Mouse (Mus musculus) cerebellum, adult 2 months (tissue): ENCODE measurements around the gene Rims1. TPM values are rescaled to one million over a fixed set of nuclear protein-coding genes. Genes with fewer than 3 reads are reported as not detected.

Experiments used
- DNase-seq, 2 experiments: peaks; one replicate each; pipeline ENCODE4 v3.0.0; 2021
- H3K27ac ChIP-seq: fragments of 200-500 bp; 2 replicates; pipeline ENCODE4 v1.5.1; 2012; ENCODE audit warnings: low read length, control low read depth, inconsistent platforms; ENCODE audit not compliant: insufficient read depth
- H3K27me3 ChIP-seq: fragments of 200-500 bp; 2 replicates; pipeline ENCODE4 v1.6.1; 2012; ENCODE audit warnings: inconsistent platforms, mild to moderate bottlenecking, low read length, moderate library complexity; ENCODE audit not compliant: control insufficient read depth, insufficient read depth
- H3K4me1 ChIP-seq: fragments of 200-500 bp; 2 replicates; pipeline ENCODE4 v1.6.1; 2011; ENCODE audit warnings: low read length; ENCODE audit not compliant: control insufficient read depth, insufficient read depth
- H3K4me3 ChIP-seq: fragments of 200-500 bp; replicated peaks from 2 replicates; pipeline ENCODE3; 2011; ENCODE audit warnings: mild to moderate bottlenecking, low read depth, low read length, control low read depth; ENCODE audit not compliant: insufficient read depth
- CTCF ChIP-seq: fragments of 200-500 bp; IDR thresholded peaks from 2 replicates; pipeline ENCODE4 v1.5.1; 2011; ENCODE audit warnings: low read depth, mild to moderate bottlenecking, control low read depth, low read length, moderate library complexity, borderline replicate concordance; ENCODE audit not compliant: insufficient read depth
- POLR2A ChIP-seq: fragments of 200-500 bp; IDR thresholded peaks from 2 replicates; pipeline ENCODE4 v1.6.1; 2011; ENCODE audit warnings: low read length, control low read depth, borderline replicate concordance; ENCODE audit not compliant: insufficient read depth
- WGBS: fragments of 180-500 bp; shearing (Covaris S2); methylation state at CpG from one replicate; pipeline ENCODE4 v1.1.7; 2018; 5-methylcytosine and 5-hydroxymethylcytosine counted together
- polyA plus RNA-seq: library from polyadenylated mRNA; depleted of rRNA; stranded (reverse); fragments of >200 nt; gene quantifications from 2 replicates; pipeline ENCODE4 v1.2.3, GENCODE M21; 2012

Gene Rims1
- polyA plus RNA-seq, 1 experiment = 102 TPM

GRCm38 (mm10) chr1:22639702-22640101 is 166.1 kb downstream of the Rims1 start:
- DNase-seq = peak; percentile 45 to 48
- Histone ChIP-seq H3K4me1 (peaks cover 5% of the 10 kb centered on the region; the same call in 1 of the 2 replicates), H3K27ac (peak overlapping the region; percentile 91), H3K27me3 (no peaks in the 10 kb centered on the region), H3K4me3 (no peak overlapping the region)
- WGBS = 44% methylated on average over 3 of the region's 3 CpGs
- no peak for TF ChIP-seq CTCF
- no peak for TF ChIP-seq POLR2A

GRCm38 (mm10) chr1:22633871-22634270 is 171.9 kb downstream of the Rims1 start:
- 96% methylated on average over 2 of the region's 2 CpGs for WGBS
- no peak for DNase-seq
- TF ChIP-seq CTCF (no peak), POLR2A (no peak)
- Histone ChIP-seq H3K27ac (no peak overlapping the region), H3K27me3 (no peaks in the 10 kb centered on the region), H3K4me3 (no peak overlapping the region), H3K4me1 (peaks cover 13% of the 10 kb centered on the region)

- DNase-seq = peak; percentile 59 to 61
- no peak for TF ChIP-seq CTCF
- TF ChIP-seq POLR2A = no peak
- 19% methylated on average over 7 of the region's 7 CpGs for WGBS
These were observed 173.2 kb downstream of the Rims1 start for GRCm38 (mm10) chr1:22632551-22632950.

GRCm38 (mm10) chr1:22631991-22632390 is 173.8 kb downstream of the Rims1 start:
- no peaks in the 10 kb centered on the region for H3K27me3 ChIP-seq
- WGBS = 11% methylated on average over 6 of the region's 6 CpGs
- TF ChIP-seq POLR2A (no peak), CTCF (peak; percentile 17; the same call in 1 of the 2 replicates)
- peak overlapping the region; percentile 100 for H3K27ac ChIP-seq
- H3K4me3 ChIP-seq = no peak overlapping the region
- peak; percentile 80 to 95 for DNase-seq
- H3K4me1 ChIP-seq = peaks cover 13% of the 10 kb centered on the region

More at GRCm38 (mm10) chr1:22632551-22632950, 173.2 kb downstream of the Rims1 start:
- peaks cover 13% of the 10 kb centered on the region for H3K4me1 ChIP-seq
- H3K27me3 ChIP-seq = no peaks in the 10 kb centered on the region
- peak overlapping the region; percentile 100 for H3K27ac ChIP-seq
- H3K4me3 ChIP-seq = no peak overlapping the region

GRCm38 (mm10) chr1:22629011-22629410 is 176.8 kb downstream of the Rims1 start:
- no peak for DNase-seq
- WGBS = 59% methylated on average over 8 of the region's 8 CpGs
- Histone ChIP-seq H3K27me3 (no peaks in the 10 kb centered on the region), H3K27ac (peak overlapping the region; percentile 67; the same call in 1 of the 2 replicates), H3K4me3 (no peak overlapping the region), H3K4me1 (peaks cover 13% of the 10 kb centered on the region)
- TF ChIP-seq POLR2A (no peak), CTCF (no peak)

- 34% methylated on average over 5 of the region's 5 CpGs for WGBS
- Histone ChIP-seq H3K4me3 (no peak overlapping the region), H3K4me1 (peaks cover 7% of the 10 kb centered on the region), H3K27ac (no peak overlapping the region), H3K27me3 (no peaks in the 10 kb centered on the region)
- peak in 1 of 2 experiments; percentile 51 for DNase-seq
- TF ChIP-seq CTCF (peak; percentile 26; the same call in 1 of the 2 replicates), POLR2A (no peak)
These were observed 178.8 kb downstream of the Rims1 start for GRCm38 (mm10) chr1:22627013-22627412.

GRCm38 (mm10) chr1:22626295-22626694 is 179.5 kb downstream of the Rims1 start:
- 50% methylated on average over 3 of the region's 3 CpGs for WGBS
- DNase-seq = no peak
- no peaks in the 10 kb centered on the region for H3K27me3 ChIP-seq
- TF ChIP-seq POLR2A (no peak), CTCF (no peak)
- H3K27ac ChIP-seq = no peak overlapping the region
- H3K4me1 ChIP-seq = peaks cover 10% of the 10 kb centered on the region
- H3K4me3 ChIP-seq = no peak overlapping the region

GRCm38 (mm10) chr1:22620827-22621226 is 185.0 kb downstream of the Rims1 start:
- Histone ChIP-seq H3K4me1 (peaks cover 10% of the 10 kb centered on the region; the same call in 1 of the 2 replicates), H3K4me3 (no peak overlapping the region), H3K27me3 (no peaks in the 10 kb centered on the region), H3K27ac (0 out of 2 replicates have a peak overlapping the region, but pooled peaks have one; percentile 5)
- TF ChIP-seq POLR2A (no peak), CTCF (no peak)
- no peak for DNase-seq
- WGBS = 62% methylated on average over 8 of the region's 8 CpGs

- no peak overlapping the region for H3K4me3 ChIP-seq
- 59% methylated on average over 4 of the region's 4 CpGs for WGBS
- DNase-seq = no peak
- H3K4me1 ChIP-seq = peaks cover 14% of the 10 kb centered on the region; the same call in 1 of the 2 replicates
- no peak for TF ChIP-seq CTCF
- TF ChIP-seq POLR2A = no peak
- H3K27me3 ChIP-seq = no peaks in the 10 kb centered on the region
- H3K27ac ChIP-seq = no peak overlapping the region
These were observed 190.2 kb downstream of the Rims1 start for GRCm38 (mm10) chr1:22615601-22616000.
